Mouse (Mus musculus) heart, embryonic 11.5 days (tissue): ENCODE data around the gene Impad1. TPM values are rescaled to one million over a fixed set of nuclear protein-coding genes. Genes with fewer than 3 reads are reported as not detected.

Experiments
- ATAC-seq: fragments of 200-750 bp; cut with Nextera tagmentation; replicated peaks from 2 replicates; pipeline ENCODE4 v1.8.0; 2017; ENCODE audit warnings: moderate library complexity; ENCODE audit not compliant: insufficient number of reproducible peaks, low FRiP score, low TSS enrichment
- H3K27ac ChIP-seq: fragments of 300-500 bp; sonication (generic); 2 replicates; pipeline ENCODE4 v1.5.1; 2014; ENCODE audit warnings: mild to moderate bottlenecking, low read depth, low read length
- H3K27me3 ChIP-seq: fragments of 300-500 bp; sonication (generic); 2 replicates; pipeline ENCODE4 v1.6.1; 2014; ENCODE audit warnings: mild to moderate bottlenecking, low read length, mixed read lengths; ENCODE audit not compliant: control insufficient read depth, insufficient read depth
- H3K36me3 ChIP-seq: fragments of 300-500 bp; sonication (generic); 2 replicates; pipeline ENCODE4 v1.6.1; 2014; ENCODE audit warnings: mild to moderate bottlenecking, low read length, moderate library complexity, mixed read lengths; ENCODE audit not compliant: control insufficient read depth, insufficient read depth
- H3K4me1 ChIP-seq: fragments of 300-500 bp; sonication (generic); 2 replicates; pipeline ENCODE4 v1.6.1; 2014; ENCODE audit warnings: low read length; ENCODE audit not compliant: control insufficient read depth, insufficient read depth
- H3K4me2 ChIP-seq: fragments of 300-500 bp; sonication (generic); 2 replicates; pipeline ENCODE4 v1.6.1; 2014; ENCODE audit warnings: mild to moderate bottlenecking, moderate library complexity
- H3K4me3 ChIP-seq: fragments of 300-500 bp; sonication (generic); 2 replicates; pipeline ENCODE4 v1.5.1; 2014; ENCODE audit warnings: low read depth, low read length
- H3K9ac ChIP-seq: fragments of 300-500 bp; sonication (generic); 2 replicates; pipeline ENCODE4 v1.6.1; 2014; ENCODE audit warnings: mild to moderate bottlenecking, low read depth, low read length, moderate library complexity
- H3K9me3 ChIP-seq: fragments of 300-500 bp; sonication (generic); replicated peaks from 2 replicates; pipeline ENCODE4 v1.6.1; 2016; ENCODE audit warnings: low read length; ENCODE audit not compliant: control insufficient read depth
- WGBS: fragments of 180-500 bp; shearing (Covaris S2); extraction: QIAGEN DNeasy Blood & Tissue Kit; methylation state at CpG from one replicate; pipeline ENCODE4 v1.1.7; 2014; ENCODE audit not compliant: insufficient replicate concordance; 5-methylcytosine and 5-hydroxymethylcytosine counted together
- polyA plus RNA-seq: library from polyadenylated mRNA; unstranded; fragments of >200 nt; fragmentation: Nextera tagmentation; extraction: Ambion mirVana; gene quantifications from 2 replicates; pipeline ENCODE4 v1.2.1, GENCODE M21; 2014

Gene Impad1
- polyA plus RNA-seq, 1 experiment from 2014 or later: 37.1 TPM

DNA sequence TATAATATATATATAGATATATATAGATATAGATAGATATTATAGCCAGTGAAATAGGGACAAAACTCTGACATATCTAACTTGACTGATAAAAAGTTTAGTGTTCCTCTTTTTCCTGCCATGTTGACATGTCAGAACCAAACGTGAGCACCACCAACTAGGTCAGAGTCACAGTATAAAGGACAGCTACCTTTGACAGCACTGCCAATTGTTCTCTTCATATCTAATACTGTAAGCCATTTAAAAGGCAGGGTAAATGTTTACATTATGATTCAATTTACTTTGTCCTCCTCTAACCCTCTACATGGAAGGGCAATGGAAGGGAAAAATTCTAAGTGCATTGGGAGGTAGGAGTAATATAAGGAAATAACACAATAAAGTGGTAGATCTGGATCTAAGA lies 8.8 kb downstream of the Impad1 start:
- H3K27ac ChIP-seq: no peak overlapping the region
- WGBS: 46% methylated on average over 1 of the region's 1 CpGs
- H3K36me3 ChIP-seq: peaks cover 10% of the 10 kb centered on the region; the same call in 1 of the 2 replicates
- H3K9ac ChIP-seq: no peak overlapping the region
- no peak overlapping the region for H3K4me2 ChIP-seq
- ATAC-seq: no peak
- H3K9me3 ChIP-seq: no peaks in the 10 kb centered on the region
- H3K4me1 ChIP-seq: no peaks in the 10 kb centered on the region; the same call in 1 of the 2 replicates
- H3K4me3 ChIP-seq: no peak overlapping the region
- H3K27me3 ChIP-seq: no peaks in the 10 kb centered on the region

DNA sequence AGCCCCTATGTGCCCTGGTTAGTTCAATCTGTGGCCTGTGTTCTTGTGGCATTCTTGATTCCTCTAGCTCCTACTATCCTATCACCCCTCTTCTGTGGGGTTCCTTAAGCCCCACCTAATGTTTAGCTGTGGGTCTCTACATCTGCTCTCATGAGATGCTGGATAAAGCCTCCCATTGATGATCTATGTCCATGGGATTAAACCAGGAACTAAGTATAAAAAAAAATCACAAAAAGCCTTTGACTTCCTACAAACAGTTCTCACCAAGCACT lies 9.5 kb downstream of the Impad1 start:
- Histone ChIP-seq H3K27me3 (no peaks in the 10 kb centered on the region), H3K4me1 (no peaks in the 10 kb centered on the region; the same call in 1 of the 2 replicates), H3K27ac (no peak overlapping the region), H3K4me2 (no peak overlapping the region), H3K4me3 (no peak overlapping the region), H3K9ac (no peak overlapping the region), H3K36me3 (peaks cover 8% of the 10 kb centered on the region; the same call in 1 of the 2 replicates), H3K9me3 (no peaks in the 10 kb centered on the region)
- ATAC-seq: no peak

DNA sequence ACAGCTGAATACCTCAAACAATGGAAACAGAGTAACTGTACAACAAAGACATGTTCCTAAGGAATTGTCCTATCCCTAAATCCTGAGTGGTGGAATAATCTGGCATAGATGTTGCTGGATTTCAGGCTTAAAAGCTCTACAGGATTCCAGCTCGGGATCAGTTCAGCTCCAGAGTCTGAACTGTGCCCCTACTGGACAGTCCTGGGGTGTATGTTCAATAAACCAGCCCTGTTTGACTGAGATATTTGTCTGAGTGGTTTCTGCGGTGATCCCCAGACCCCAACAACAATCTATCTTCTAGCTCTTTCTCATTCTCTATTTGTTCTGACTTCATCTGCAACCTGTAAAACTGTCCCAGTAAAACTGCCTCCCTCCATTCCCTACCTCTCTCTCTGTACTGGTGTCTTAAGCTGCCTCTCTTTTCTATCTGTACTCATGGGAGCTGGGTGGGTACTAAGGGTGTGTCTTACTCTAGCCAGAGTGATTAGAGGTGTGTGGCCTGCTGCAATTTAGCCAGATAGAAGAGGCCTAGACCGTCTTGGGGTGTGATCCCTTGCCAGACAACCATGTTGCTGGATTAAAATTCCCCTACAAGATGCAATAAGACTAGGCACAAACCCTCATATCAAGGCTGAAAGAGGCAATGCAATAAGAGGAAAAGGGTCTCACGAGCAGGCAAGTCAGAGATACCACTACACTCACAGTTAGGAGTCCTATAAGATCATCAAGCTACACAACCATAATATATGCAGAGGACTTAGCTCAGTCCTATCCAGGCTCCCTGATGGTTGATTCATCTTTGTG lies 10.1 kb downstream of the Impad1 start:
- WGBS: 94% methylated on average over 4 of the region's 4 CpGs
- H3K9me3 ChIP-seq: no peaks in the 10 kb centered on the region
- no peak overlapping the region for H3K9ac ChIP-seq
- H3K27me3 ChIP-seq: no peaks in the 10 kb centered on the region
- ATAC-seq: no peak
- no peaks in the 10 kb centered on the region; the same call in 1 of the 2 replicates for H3K4me1 ChIP-seq
- H3K4me3 ChIP-seq: no peak overlapping the region
- H3K4me2 ChIP-seq: no peak overlapping the region
- H3K27ac ChIP-seq: no peak overlapping the region
- H3K36me3 ChIP-seq: peaks cover 7% of the 10 kb centered on the region; the same call in 1 of the 2 replicates

DNA sequence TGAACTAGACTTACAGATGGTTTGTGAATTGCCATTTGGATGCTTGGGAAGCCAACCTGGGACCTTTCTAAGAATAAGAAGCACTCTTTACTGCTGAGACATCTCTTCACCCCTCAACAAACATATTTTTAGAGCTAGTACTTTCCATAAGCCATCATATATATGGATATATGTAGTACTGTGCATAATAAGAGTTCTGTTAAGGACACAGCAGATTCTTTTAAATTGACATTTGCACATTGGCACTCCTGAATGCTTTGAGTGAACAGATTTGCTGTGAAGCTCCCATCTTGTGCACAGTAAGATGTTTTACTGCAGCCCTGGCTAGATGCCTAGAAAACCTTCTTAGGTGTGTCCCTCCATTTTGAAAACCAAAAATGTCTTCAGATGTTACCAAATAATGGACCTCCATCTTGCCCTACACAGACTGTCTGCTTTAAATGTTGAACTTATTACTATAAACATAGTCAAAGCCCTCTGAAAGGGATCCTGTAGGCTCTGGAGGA lies 13.8 kb downstream of the Impad1 start:
- no peak overlapping the region for H3K4me2 ChIP-seq
- H3K4me1 ChIP-seq: no peaks in the 10 kb centered on the region; the same call in 1 of the 2 replicates
- no peaks in the 10 kb centered on the region for H3K9me3 ChIP-seq
- ATAC-seq: no peak
- H3K27me3 ChIP-seq: no peaks in the 10 kb centered on the region
- no peak overlapping the region for H3K9ac ChIP-seq
- no peak overlapping the region for H3K27ac ChIP-seq
- H3K4me3 ChIP-seq: no peak overlapping the region
- peaks cover 9% of the 10 kb centered on the region for H3K36me3 ChIP-seq

DNA sequence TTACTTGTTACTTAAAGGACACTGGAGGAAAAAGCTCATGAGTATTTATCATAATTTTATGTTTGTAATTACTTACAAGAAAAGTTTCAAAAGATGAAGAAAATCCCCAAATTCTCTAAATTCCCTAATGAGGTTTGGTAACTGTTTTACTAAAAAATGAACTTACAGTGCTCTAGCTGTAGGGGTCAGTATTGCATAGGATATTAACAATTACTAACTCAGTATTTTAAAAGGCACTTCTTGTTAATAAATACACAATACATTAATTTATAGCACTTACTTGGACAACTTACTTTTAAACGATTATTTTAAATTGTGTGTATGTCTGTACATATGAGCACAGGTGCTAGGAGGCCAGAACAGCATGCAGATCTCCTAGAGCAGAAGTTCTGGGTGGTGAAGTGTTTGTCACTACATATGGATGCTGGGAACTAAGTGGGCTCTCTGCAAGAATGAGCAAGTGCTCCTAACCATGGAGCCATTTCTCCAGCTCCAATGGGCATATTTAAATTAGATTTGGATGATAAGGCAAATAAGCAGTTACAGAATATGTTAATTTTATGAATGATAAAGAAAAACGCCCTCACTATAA lies 21.5 kb downstream of the Impad1 start:
- WGBS: 72% methylated on average over 2 of the region's 2 CpGs
- ATAC-seq: no peak
- peaks cover 13% of the 10 kb centered on the region for H3K36me3 ChIP-seq

DNA sequence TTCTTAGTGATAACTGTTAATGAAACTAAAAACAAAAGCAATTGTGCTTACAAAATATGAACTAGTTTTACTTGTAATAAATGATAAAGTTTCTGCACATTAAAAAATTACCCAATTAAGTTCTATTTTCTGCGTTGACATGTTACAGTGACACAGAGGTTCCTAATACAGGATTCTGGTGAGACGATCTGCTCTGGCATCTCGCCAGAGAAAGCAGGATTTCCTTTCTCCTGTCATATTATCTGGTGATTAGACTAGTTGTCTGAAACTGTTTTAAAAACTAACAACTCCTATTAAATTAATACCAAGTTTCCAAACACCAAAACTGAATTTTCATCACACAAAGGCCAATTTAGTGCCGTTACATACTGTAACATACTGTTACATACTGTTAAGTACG lies 27.3 kb downstream of the Impad1 start:
- ATAC-seq: no peak
- H3K36me3 ChIP-seq: peaks cover 9% of the 10 kb centered on the region
- H3K4me2 ChIP-seq: no peak overlapping the region
- no peaks in the 10 kb centered on the region for H3K27me3 ChIP-seq
- H3K4me3 ChIP-seq: no peak overlapping the region
- H3K4me1 ChIP-seq: no peaks in the 10 kb centered on the region
- H3K9me3 ChIP-seq: no peaks in the 10 kb centered on the region
- H3K27ac ChIP-seq: no peak overlapping the region
- no peak overlapping the region for H3K9ac ChIP-seq
- 74% methylated on average over 5 of the region's 5 CpGs for WGBS

More for the DNA sequence above, 21.5 kb downstream of the Impad1 start:
- no peaks in the 10 kb centered on the region for H3K9me3 ChIP-seq
- no peak overlapping the region for H3K4me3 ChIP-seq
- no peaks in the 10 kb centered on the region for H3K4me1 ChIP-seq
- H3K27ac ChIP-seq: no peak overlapping the region
- no peak overlapping the region for H3K9ac ChIP-seq
- no peaks in the 10 kb centered on the region for H3K27me3 ChIP-seq
- H3K4me2 ChIP-seq: no peak overlapping the region

DNA sequence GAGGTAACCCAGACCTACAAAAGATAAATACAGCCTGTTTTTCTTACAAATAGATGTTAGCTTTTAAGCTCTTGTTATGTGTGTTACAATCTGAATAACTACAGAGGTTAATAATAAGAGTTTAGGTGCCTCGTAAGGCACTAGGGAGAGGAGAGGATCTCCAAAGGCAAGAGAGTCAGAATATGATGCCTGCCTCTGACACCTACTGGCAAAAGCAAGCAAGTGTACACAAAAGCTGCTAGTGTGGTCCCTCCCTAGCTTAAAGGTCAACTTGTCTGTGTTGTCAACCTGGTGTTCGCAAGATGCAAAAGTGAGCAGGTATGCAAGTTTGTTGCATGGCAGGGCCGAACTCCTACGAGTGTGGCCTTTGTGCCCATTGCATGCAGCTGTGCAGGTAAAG lies 34.8 kb downstream of the Impad1 start:
- Histone ChIP-seq H3K9ac (no peak overlapping the region), H3K27ac (no peak overlapping the region), H3K9me3 (no peaks in the 10 kb centered on the region), H3K4me1 (no peaks in the 10 kb centered on the region), H3K36me3 (no peaks in the 10 kb centered on the region), H3K4me3 (no peak overlapping the region), H3K4me2 (no peak overlapping the region), H3K27me3 (no peaks in the 10 kb centered on the region)
- ATAC-seq: no peak
- WGBS: 87% methylated on average over 4 of the region's 4 CpGs

DNA sequence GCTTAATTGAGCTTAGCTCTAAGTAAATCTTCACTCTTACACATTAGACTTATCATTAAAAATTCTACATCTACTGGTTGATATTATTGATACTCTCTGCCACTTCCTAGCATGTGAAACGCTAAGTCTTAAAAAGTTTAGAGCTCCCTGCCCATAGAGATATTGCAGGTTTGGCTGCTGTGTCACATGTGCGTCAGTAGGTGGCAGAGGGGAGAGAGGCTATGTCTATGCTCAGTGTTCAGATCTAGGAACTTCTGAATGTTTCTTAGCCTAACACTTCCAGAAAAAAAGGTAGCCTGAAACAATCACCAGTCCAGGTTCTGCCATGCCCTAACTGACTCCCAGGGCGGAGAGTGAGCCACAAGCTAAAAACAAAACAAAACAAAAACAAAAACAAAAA lies 63.7 kb downstream of the Impad1 start:
- no peak for ATAC-seq
- Histone ChIP-seq H3K4me3 (no peak overlapping the region), H3K27ac (no peak overlapping the region), H3K9me3 (no peaks in the 10 kb centered on the region), H3K4me2 (no peak overlapping the region), H3K4me1 (no peaks in the 10 kb centered on the region), H3K27me3 (no peaks in the 10 kb centered on the region), H3K36me3 (no peaks in the 10 kb centered on the region), H3K9ac (no peak overlapping the region)
- WGBS: 57% methylated on average over 3 of the region's 3 CpGs
